Mouse (Mus musculus): ENCODE data around the gene Tmc5. TPM values are rescaled to one million over a fixed set of nuclear protein-coding genes. Genes with fewer than 3 reads are reported as not detected.

Tmc5 gene
- polyA plus RNA-seq, 1 experiment, result 0.26 TPM

GRCm38 (mm10) chr7:118649328-118649727, 52.2 kb downstream of the Tmc5 start:
- no peak for DNase-seq (ENCODE audit: low read depth)
- TF ChIP-seq CTCF (IDR thresholded peaks at IDR 0.05; ENCODE audit: borderline replicate concordance, extremely low read depth, insufficient read depth, insufficient read length) (no peak), POLR2A (IDR thresholded peaks at IDR 0.05; ENCODE audit: borderline replicate concordance, extremely low read depth, insufficient read depth, insufficient read length, poor library complexity, severe bottlenecking) (no peak)

- no peak for DNase-seq (ENCODE audit: low read depth)
- TF ChIP-seq POLR2A (IDR thresholded peaks at IDR 0.05; ENCODE audit: borderline replicate concordance, extremely low read depth, insufficient read depth, insufficient read length, poor library complexity, severe bottlenecking) (no peak), CTCF (IDR thresholded peaks at IDR 0.05; ENCODE audit: borderline replicate concordance, extremely low read depth, insufficient read depth, insufficient read length) (no peak)
Measured at GRCm38 (mm10) chr7:118650119-118650518, 53.0 kb downstream of the Tmc5 start.

GRCm38 (mm10) chr7:118650891-118651290, 53.8 kb downstream of the Tmc5 start:
- TF ChIP-seq CTCF (IDR thresholded peaks at IDR 0.05; ENCODE audit: borderline replicate concordance, extremely low read depth, insufficient read depth, insufficient read length) (no peak), POLR2A (IDR thresholded peaks at IDR 0.05; ENCODE audit: borderline replicate concordance, extremely low read depth, insufficient read depth, insufficient read length, poor library complexity, severe bottlenecking) (no peak)
- DNase-seq (ENCODE audit: low read depth), result no peak

GRCm38 (mm10) chr7:118652572-118653295, 55.6 kb downstream of the Tmc5 start:
- TF ChIP-seq POLR2A (IDR thresholded peaks at IDR 0.05; ENCODE audit: borderline replicate concordance, extremely low read depth, insufficient read depth, insufficient read length, poor library complexity, severe bottlenecking) (no peak), CTCF (IDR thresholded peaks at IDR 0.05; ENCODE audit: borderline replicate concordance, extremely low read depth, insufficient read depth, insufficient read length) (no peak)
- no peak for DNase-seq (ENCODE audit: low read depth)

- no peak for DNase-seq (ENCODE audit: low read depth)
- TF ChIP-seq POLR2A (IDR thresholded peaks at IDR 0.05; ENCODE audit: borderline replicate concordance, extremely low read depth, insufficient read depth, insufficient read length, poor library complexity, severe bottlenecking) (no peak), CTCF (IDR thresholded peaks at IDR 0.05; ENCODE audit: borderline replicate concordance, extremely low read depth, insufficient read depth, insufficient read length) (no peak)
Measured at GRCm38 (mm10) chr7:118656730-118657129, 59.6 kb downstream of the Tmc5 start.

- DNase-seq (ENCODE audit: low read depth), result no peak
- no peak for TF ChIP-seq POLR2A (IDR thresholded peaks at IDR 0.05; ENCODE audit: borderline replicate concordance, extremely low read depth, insufficient read depth, insufficient read length, poor library complexity, severe bottlenecking)
- TF ChIP-seq CTCF (IDR thresholded peaks at IDR 0.05; ENCODE audit: borderline replicate concordance, extremely low read depth, insufficient read depth, insufficient read length), result no peak
Measured at GRCm38 (mm10) chr7:118667773-118668172, 70.7 kb downstream of the Tmc5 start.

GRCm38 (mm10) chr7:118670142-118670541, 73.0 kb downstream of the Tmc5 start:
- no peak for TF ChIP-seq POLR2A (IDR thresholded peaks at IDR 0.05; ENCODE audit: borderline replicate concordance, extremely low read depth, insufficient read depth, insufficient read length, poor library complexity, severe bottlenecking)
- TF ChIP-seq CTCF (IDR thresholded peaks at IDR 0.05; ENCODE audit: borderline replicate concordance, extremely low read depth, insufficient read depth, insufficient read length), result no peak
- DNase-seq (ENCODE audit: low read depth), result no peak

GRCm38 (mm10) chr7:118676826-118677225, 79.7 kb downstream of the Tmc5 start:
- DNase-seq (ENCODE audit: low read depth), result no peak
- TF ChIP-seq CTCF (IDR thresholded peaks at IDR 0.05; ENCODE audit: borderline replicate concordance, extremely low read depth, insufficient read depth, insufficient read length), result no peak
- no peak for TF ChIP-seq POLR2A (IDR thresholded peaks at IDR 0.05; ENCODE audit: borderline replicate concordance, extremely low read depth, insufficient read depth, insufficient read length, poor library complexity, severe bottlenecking)

- TF ChIP-seq CTCF (IDR thresholded peaks at IDR 0.05; ENCODE audit: borderline replicate concordance, extremely low read depth, insufficient read depth, insufficient read length) (peak; percentile 93), POLR2A (IDR thresholded peaks at IDR 0.05; ENCODE audit: borderline replicate concordance, extremely low read depth, insufficient read depth, insufficient read length, poor library complexity, severe bottlenecking) (no peak)
Measured at GRCm38 (mm10) chr7:118688199-118688598, 91.1 kb downstream of the Tmc5 start.

GRCm38 (mm10) chr7:118689088-118689487, 92.0 kb downstream of the Tmc5 start:
- DNase-seq (ENCODE audit: low read depth), result no peak
- TF ChIP-seq CTCF (IDR thresholded peaks at IDR 0.05; ENCODE audit: borderline replicate concordance, extremely low read depth, insufficient read depth, insufficient read length) (no peak), POLR2A (IDR thresholded peaks at IDR 0.05; ENCODE audit: borderline replicate concordance, extremely low read depth, insufficient read depth, insufficient read length, poor library complexity, severe bottlenecking) (no peak)

More at GRCm38 (mm10) chr7:118688199-118688598, 91.1 kb downstream of the Tmc5 start:
- peak; percentile 94 for DNase-seq (ENCODE audit: low read depth)

- TF ChIP-seq CTCF (IDR thresholded peaks at IDR 0.05; ENCODE audit: borderline replicate concordance, extremely low read depth, insufficient read depth, insufficient read length), result no peak
- no peak for TF ChIP-seq POLR2A (IDR thresholded peaks at IDR 0.05; ENCODE audit: borderline replicate concordance, extremely low read depth, insufficient read depth, insufficient read length, poor library complexity, severe bottlenecking)
- DNase-seq (ENCODE audit: low read depth), result no peak
Measured at GRCm38 (mm10) chr7:118691287-118691686, 94.2 kb downstream of the Tmc5 start.

GRCm38 (mm10) chr7:118696146-118696545, 99.0 kb downstream of the Tmc5 start:
- TF ChIP-seq POLR2A (IDR thresholded peaks at IDR 0.05; ENCODE audit: borderline replicate concordance, extremely low read depth, insufficient read depth, insufficient read length, poor library complexity, severe bottlenecking) (no peak), CTCF (IDR thresholded peaks at IDR 0.05; ENCODE audit: borderline replicate concordance, extremely low read depth, insufficient read depth, insufficient read length) (no peak)
- no peak for DNase-seq (ENCODE audit: low read depth)

All from brain, embryonic 14.5 days (tissue).